Comparison of ENCODE assay signal across 9 mouse cellular contexts in the genomic region with DNA sequence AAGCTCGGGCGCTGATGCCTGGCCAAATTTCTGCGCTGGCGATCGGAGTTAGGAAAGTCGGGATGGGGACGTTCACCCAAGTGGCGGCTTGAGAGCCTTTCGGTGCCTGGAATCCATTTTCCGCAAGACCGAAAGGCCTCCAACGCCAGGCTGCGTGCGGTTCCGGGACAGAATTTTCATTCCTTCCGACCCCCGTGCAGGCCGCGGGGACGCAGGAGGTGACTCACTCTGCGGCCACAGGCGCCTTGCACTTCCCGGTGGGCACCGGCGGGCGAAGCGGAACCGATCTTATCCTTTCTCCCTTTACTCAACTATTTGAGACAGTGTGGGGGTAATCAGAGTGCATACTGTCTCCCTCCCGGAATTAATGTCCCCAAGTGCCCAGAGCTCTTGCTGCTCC. TPM values are rescaled to one million over a fixed set of nuclear protein-coding genes. Genes with fewer than 3 reads are reported as not detected.
DNase-seq lines count a peak whose midpoint lies in the region; ATAC-seq and TF ChIP-seq lines count a peak whose summit lies in the region.
"Had no signal": no experiment of that assay in that cellular context is flagged by ENCODE, and none has a peak within 500 bp of the region (broad histone marks: within the 10 kb centered on the region; RNA-seq: fewer than 3 reads in every experiment).

No protein-coding gene starts in this region.

- H3K9ac ChIP-seq in hindbrain, embryonic 15.5 days = no peak overlapping the region
- peak overlapping the region; percentile 21; the same call in 1 of the 2 replicates for H3K9ac ChIP-seq in lung, embryonic 16.5 days (ENCODE audit: low read length)
- H3K9ac ChIP-seq in stomach, embryonic 14.5 days (replicated peaks; ENCODE audit: low read depth, low read length) = 0 out of 2 replicates have a peak overlapping the region, but pooled peaks have one; percentile 7

- H3K27ac ChIP-seq in gastrocnemius, adult 2 months = no peak overlapping the region
- peak overlapping the region; percentile 36; the same call in 1 of the 2 replicates for H3K27ac ChIP-seq in embryonic facial prominence, embryonic 10.5 days (replicated peaks)
- H3K27ac ChIP-seq in hindbrain, embryonic 15.5 days (replicated peaks) = no peak overlapping the region
- H3K27ac ChIP-seq in lung, embryonic 16.5 days (ENCODE audit: low read length) = no peak overlapping the region
- no peak overlapping the region for H3K27ac ChIP-seq in stomach, embryonic 14.5 days (ENCODE audit: low read length)

- H3K4me3 ChIP-seq in gastrocnemius, adult 2 months = peak overlapping the region; percentile 59
- peak overlapping the region; percentile 82 for H3K4me3 ChIP-seq in embryonic facial prominence, embryonic 10.5 days
- H3K4me3 ChIP-seq in hindbrain, embryonic 15.5 days = peak overlapping the region; percentile 59
- peak overlapping the region; percentile 33 for H3K4me3 ChIP-seq in lung, embryonic 16.5 days (ENCODE audit: low read length)
- H3K4me3 ChIP-seq in stomach, embryonic 14.5 days (ENCODE audit: low read depth, low read length) = peak overlapping the region; percentile 62
- H3K4me3 ChIP-seq: erythroblast, embryonic 14.5 days had no signal

- no peaks in the 10 kb centered on the region for H3K36me3 ChIP-seq in embryonic facial prominence, embryonic 10.5 days (replicated peaks)
- no peaks in the 10 kb centered on the region for H3K36me3 ChIP-seq in hindbrain, embryonic 15.5 days
- no peaks in the 10 kb centered on the region for H3K36me3 ChIP-seq in lung, embryonic 16.5 days (ENCODE audit: control insufficient read depth, insufficient read depth, low read length)
- H3K36me3 ChIP-seq in stomach, embryonic 14.5 days (ENCODE audit: control insufficient read depth, insufficient read depth, low read length) = no peaks in the 10 kb centered on the region

- no peak for TF ChIP-seq CTCF in gastrocnemius, adult 2 months (IDR thresholded peaks at IDR 0.05)

- peaks cover 71% of the 10 kb centered on the region for H3K4me1 ChIP-seq in embryonic facial prominence, embryonic 10.5 days
- peaks cover 61% of the 10 kb centered on the region for H3K4me1 ChIP-seq in hindbrain, embryonic 15.5 days (replicated peaks)
- H3K4me1 ChIP-seq in lung, embryonic 16.5 days (replicated peaks; ENCODE audit: control insufficient read depth, insufficient read depth, low read length) = peaks cover 34% of the 10 kb centered on the region
- H3K4me1 ChIP-seq in stomach, embryonic 14.5 days (ENCODE audit: control insufficient read depth, insufficient read depth, low read length) = peaks cover 17% of the 10 kb centered on the region; the same call in 1 of the 2 replicates

- under 1% methylated on average over 29 of the region's 29 CpGs for WGBS in embryonic facial prominence, embryonic 10.5 days
- under 1% methylated on average over 29 of the region's 29 CpGs for WGBS in hindbrain, embryonic 15.5 days
- 1% methylated on average over 29 of the region's 29 CpGs for WGBS in lung, embryonic 16.5 days
- WGBS in stomach, embryonic 14.5 days = 2% methylated on average over 29 of the region's 29 CpGs

- no peaks in the 10 kb centered on the region for H3K9me3 ChIP-seq in embryonic facial prominence, embryonic 10.5 days
- H3K9me3 ChIP-seq in hindbrain, embryonic 15.5 days = no peaks in the 10 kb centered on the region
- H3K9me3 ChIP-seq in lung, embryonic 16.5 days (ENCODE audit: control insufficient read depth, low read length) = no peaks in the 10 kb centered on the region
- H3K9me3 ChIP-seq in stomach, embryonic 14.5 days (ENCODE audit: control insufficient read depth, low read depth, low read length) = no peaks in the 10 kb centered on the region

- no peak for ATAC-seq in hindbrain, embryonic 15.5 days (ENCODE audit: low FRiP score, low read depth)
- no peak for ATAC-seq in lung, embryonic 16.5 days (ENCODE audit: low read depth)
- no peak for ATAC-seq in stomach, embryonic 14.5 days (ENCODE audit: insufficient number of reproducible peaks, insufficient read depth, low FRiP score, low read depth)

- peak overlapping the region; percentile 85 for H3K4me2 ChIP-seq in hindbrain, embryonic 15.5 days
- H3K4me2 ChIP-seq in lung, embryonic 16.5 days (ENCODE audit: low read depth, low read length) = peak overlapping the region; percentile 54
- H3K4me2 ChIP-seq in stomach, embryonic 14.5 days (replicated peaks; ENCODE audit: low read depth, low read length) = peak overlapping the region; percentile 67

- peaks cover 88% of the 10 kb centered on the region for H3K27me3 ChIP-seq in embryonic facial prominence, embryonic 10.5 days (replicated peaks; ENCODE audit: low read depth, poor library complexity, severe bottlenecking)
- H3K27me3 ChIP-seq in hindbrain, embryonic 15.5 days = peaks cover 41% of the 10 kb centered on the region
- peaks cover 69% of the 10 kb centered on the region for H3K27me3 ChIP-seq in lung, embryonic 16.5 days (ENCODE audit: control insufficient read depth, insufficient read depth, low read depth, low read length)
- H3K27me3 ChIP-seq in stomach, embryonic 14.5 days (ENCODE audit: control insufficient read depth, insufficient read depth, low read length) = 0 out of 2 replicates have a peak, but pooled peaks cover 19% of the 10 kb centered on the region

- intact Hi-C loops in gastrocnemius, adult 2 months (cut with DNase I) = loop anchor here (10.0 kb wide), 3 partner anchors 301 to 1041 kb away; no protein-coding TSS in a partner anchor

- DNase-seq in gastrocnemius, adult 2 months = no peak
- DNase-seq in gastrocnemius, adult 8-10 months (ENCODE audit: low spot score in 2 of 2) = no peak
- DNase-seq in embryonic facial prominence, embryonic 10.5 days (ENCODE audit: low spot score) = peak; percentile 54
- no peak for DNase-seq in layer of hippocampus, adult 18-20 months (ENCODE audit: low spot score in 2 of 2)
- DNase-seq in layer of hippocampus, postnatal 14 days (ENCODE audit: low spot score in 2 of 2) = no peak

RNA-seq across cellular contexts. Expression of a gene that starts 1.3 kb away (rescaled TPM):
- under 1 TPM; 0.26 to 0.28 TPM for total RNA-seq in gastrocnemius, adult 2 months (2021)
- total RNA-seq in gastrocnemius, adult 8-10 months (2022) = under 1 TPM; 0.24 to 0.32 (median 0.27) TPM
- 9.5 and 11.8 TPM in 2 replicates for polyA plus RNA-seq in embryonic facial prominence, embryonic 10.5 days (2016; fragmentation: Nextera tagmentation; extraction: Ambion mirVana)
- 6.5 and 7.0 TPM in 2 replicates for polyA plus RNA-seq in hindbrain, embryonic 15.5 days (2015; fragmentation: Nextera tagmentation; extraction: Ambion mirVana)
- 0.78 and 1.1 TPM in 2 replicates for polyA plus RNA-seq in lung, embryonic 16.5 days (2015; fragmentation: Nextera tagmentation; extraction: Ambion mirVana)
- 11.1 and 11.4 TPM in 2 replicates for polyA plus RNA-seq in stomach, embryonic 14.5 days (2014; fragmentation: Nextera tagmentation; extraction: Ambion mirVana)
- under 1 TPM; 0.67 to 0.71 TPM for total RNA-seq in layer of hippocampus, adult 18-20 months (2021)
- under 1 TPM; 0.48 to 0.62 TPM for total RNA-seq in layer of hippocampus, postnatal 14 days (2021)
